Mouse (Mus musculus): ENCODE data around the gene Zbtb34.

Zbtb34 gene

DNA sequence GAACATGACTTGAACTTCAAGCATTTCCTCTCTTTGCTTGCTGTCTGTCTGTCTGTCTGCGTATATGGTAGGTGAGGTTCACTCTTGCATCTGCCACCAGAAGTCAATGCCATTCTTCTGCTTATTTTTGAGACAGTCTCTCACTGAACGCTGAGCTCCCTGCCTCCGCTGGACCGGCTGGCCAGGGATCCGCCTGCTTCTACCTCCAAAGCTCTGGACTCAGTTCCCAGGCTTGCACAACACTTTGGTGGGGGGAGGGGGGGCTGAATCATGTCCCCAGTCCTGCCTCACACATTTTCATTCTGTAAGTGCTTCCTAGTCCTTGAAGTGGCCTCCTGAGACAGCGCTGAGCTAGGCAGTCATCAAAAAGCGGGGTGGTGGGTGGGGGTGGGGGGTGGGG, 32.0 kb downstream of the Zbtb34 start:
- no peak for DNase-seq

DNA sequence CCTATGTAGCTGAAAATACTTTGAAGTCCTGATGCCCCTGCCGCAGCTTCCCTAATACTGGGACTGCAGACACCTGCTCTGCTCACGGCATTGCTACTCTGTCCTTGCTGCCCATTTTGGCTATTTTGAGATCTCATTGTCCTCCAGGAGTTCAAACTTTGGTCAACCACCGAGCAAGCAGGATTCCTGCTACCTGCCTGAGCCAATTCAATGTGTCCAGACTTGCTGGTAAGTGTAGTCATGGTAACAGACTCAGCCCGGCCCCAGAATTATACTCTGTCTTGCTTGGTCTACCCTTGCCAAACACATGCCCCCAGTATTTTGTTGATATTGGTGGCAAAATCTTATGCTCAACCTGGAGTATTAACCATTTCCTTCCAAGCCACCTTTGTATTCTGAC, 34.1 kb downstream of the Zbtb34 start:
- DNase-seq = no peak

- DNase-seq = peak; percentile 60
Measured at GRCm38 (mm10) chr2:33395053-33395452, 36.1 kb downstream of the Zbtb34 start.

- no peak for DNase-seq
Measured at GRCm38 (mm10) chr2:33393951-33394635, 37.0 kb downstream of the Zbtb34 start.

DNA sequence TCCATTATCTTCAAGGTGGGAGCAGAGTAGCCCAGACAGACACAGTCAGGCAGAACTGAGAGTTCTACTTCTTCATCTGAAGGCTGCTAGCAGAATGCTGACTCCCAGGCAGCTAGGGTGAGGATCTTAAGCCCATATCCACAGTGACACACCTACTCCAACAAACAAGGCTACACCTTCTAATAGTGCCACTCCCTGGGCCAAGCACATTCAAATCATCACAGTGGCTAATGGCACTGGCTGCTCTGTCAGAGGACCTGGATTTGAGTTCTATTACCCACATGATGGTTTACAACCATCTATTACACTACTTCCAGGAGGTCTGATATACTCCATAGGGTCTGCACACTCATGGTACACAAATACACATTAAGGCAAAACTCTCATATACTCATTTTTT, 38.1 kb downstream of the Zbtb34 start:
- DNase-seq = no peak

GRCm38 (mm10) chr2:33371648-33372408, 59.3 kb downstream of the Zbtb34 start:
- DNase-seq = no peak

DNA sequence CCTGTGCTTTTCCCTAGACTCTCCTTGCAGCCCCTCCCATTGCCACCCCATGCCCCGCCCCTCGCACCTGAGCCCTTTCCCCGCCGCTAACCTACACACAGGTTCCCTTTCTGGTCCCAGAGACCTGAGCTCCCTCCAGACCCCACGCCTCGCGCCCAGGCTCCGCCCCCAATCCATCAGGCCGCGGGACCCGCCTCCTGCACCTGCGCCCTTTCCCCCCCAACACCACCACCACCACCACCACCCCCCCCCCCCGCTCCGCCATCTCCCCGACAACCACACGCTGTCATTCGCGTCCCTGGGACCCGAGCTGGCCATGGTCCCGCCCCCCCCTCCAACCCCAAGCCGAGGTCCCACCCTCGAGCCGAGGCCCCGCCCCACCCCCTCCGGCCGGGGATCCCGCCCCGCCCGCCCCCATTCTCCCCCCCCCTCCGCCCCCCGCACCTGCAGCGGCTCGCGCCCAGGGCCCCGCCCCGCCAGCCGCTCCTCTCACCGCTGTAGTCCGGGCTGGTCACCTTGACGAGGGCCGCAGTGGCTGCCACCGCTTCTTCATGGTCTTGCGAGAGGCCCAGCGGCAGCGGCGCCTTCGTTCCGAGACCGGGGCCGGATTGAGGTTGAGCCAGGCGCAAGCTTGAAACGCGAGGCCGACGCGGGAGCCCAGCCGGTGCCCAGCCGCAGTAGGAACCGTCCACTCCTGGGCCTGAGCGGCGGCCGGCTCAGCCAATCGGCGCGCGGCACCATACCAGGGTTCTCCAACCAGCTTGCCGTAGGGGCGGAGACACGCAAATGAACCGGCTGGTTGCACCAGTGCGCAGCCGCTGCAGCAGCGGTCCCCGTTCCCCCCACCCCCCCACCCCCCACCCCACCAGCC, 60.1 kb downstream of the Zbtb34 start, which contains the start of gene Ralgps1:
Gene Ralgps1 (minus strand): TSS at position 710 of the 871 bp plus-strand sequence.
- peak; percentile 100 for DNase-seq

GRCm38 (mm10) chr2:33370276-33370776, 60.8 kb downstream of the Zbtb34 start:
- DNase-seq = peak; percentile 96

DNA sequence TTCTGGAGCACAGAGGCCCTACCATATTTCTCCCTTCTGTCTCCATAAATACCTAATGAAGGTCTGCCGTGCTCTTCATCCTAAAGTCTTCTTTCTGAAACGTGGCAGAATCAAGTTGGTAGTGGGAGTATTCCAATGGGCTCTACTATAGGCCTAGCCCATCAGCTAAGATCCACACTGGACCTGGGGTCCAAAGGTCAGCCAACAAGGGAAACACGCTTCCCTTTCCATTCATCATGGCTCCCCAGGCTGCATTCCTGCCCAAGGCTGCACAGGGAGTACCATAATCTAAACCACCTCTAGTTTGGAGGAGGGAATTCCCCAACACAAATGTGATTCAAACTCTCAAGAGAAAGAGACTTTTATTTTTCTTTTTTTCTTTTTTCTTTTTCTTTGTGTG, 61.7 kb downstream of the Zbtb34 start:
- no peak for DNase-seq

- no peak for DNase-seq
Measured at GRCm38 (mm10) chr2:33368486-33368885, 62.6 kb downstream of the Zbtb34 start.

DNA sequence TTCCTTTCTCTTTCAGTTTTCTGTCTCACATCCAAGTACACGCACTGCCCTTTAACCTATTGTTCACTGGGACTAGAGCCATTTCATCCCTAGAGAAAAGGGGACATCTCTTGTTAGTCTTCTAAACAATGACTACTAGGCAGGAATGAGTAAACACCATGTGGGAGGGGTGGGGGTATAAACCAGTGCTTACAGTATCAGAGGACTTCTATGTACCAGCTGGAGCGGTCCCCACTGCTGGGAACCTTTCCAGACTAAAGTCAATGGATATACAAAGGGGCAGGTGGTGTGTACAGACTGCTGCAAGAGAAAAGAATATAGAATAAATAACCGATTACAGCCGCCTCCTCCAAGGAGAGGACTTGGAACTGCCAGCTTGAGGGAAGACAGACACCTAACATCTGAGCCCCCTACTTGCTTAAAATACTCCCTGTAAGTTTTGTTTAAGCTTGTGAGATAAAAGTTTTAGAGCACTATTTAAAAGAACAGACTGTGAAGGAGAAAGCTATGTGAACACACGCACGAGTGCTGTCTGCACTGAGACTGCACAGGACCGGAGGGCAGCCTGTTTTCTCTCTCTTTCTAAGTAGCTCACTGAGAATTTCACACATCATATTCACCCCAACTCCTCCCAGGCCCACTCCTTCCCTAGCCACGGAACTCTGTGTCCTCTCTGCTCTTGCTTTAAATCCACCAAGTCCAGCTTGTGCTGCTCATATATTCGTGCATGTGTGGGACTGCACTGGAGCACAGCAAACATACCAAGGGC, 65.2 kb downstream of the Zbtb34 start:
- DNase-seq = peak; percentile 96

- DNase-seq = no peak
Measured at GRCm38 (mm10) chr2:33364656-33365055, 66.5 kb downstream of the Zbtb34 start.

- DNase-seq = no peak
Measured at GRCm38 (mm10) chr2:33363890-33364289, 67.2 kb downstream of the Zbtb34 start.

DNA sequence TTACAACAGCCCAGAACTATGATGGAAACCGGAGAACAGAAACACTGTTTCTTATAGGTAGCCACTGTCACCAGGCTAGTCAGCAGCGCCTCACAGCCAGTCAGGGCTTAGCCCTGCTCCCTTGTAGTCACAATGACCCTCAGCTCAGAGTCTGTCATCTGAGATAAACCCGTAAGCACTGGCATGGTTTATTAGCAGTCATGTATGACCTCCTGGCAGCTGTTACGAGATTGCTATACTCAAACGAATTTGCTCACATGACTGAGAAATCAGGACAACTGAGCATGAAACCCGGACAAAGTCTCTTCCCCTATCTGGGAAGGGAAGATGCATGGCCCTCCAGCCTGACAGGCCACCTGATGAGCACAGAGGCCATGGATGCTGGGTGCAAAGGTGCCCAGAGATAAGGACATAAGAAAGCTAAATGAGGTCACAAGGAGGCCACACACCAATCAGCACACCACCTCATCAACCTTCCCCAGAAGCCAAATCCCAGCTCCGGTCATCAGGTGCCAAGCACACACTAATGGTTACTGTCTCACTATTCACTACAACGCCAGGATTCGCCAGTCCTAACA, 69.9 kb downstream of the Zbtb34 start:
- DNase-seq = peak; percentile 91

- no peak for DNase-seq
Measured at GRCm38 (mm10) chr2:33360564-33360963, 70.6 kb downstream of the Zbtb34 start.

- no peak for DNase-seq
Measured at GRCm38 (mm10) chr2:33359184-33359583, 71.9 kb downstream of the Zbtb34 start.

- no peak for DNase-seq
Measured at GRCm38 (mm10) chr2:33357250-33357838, 73.8 kb downstream of the Zbtb34 start.

Measured in heart, adult 11 months (tissue).